Mouse (Mus musculus): ENCODE results near the gene Gm14819. TPM values are rescaled to one million over a fixed set of nuclear protein-coding genes. Genes with fewer than 3 reads are reported as not detected.

The Gm14819 gene
- polyA plus RNA-seq (2017; shearing (Covaris generic)) = not detected

DNA sequence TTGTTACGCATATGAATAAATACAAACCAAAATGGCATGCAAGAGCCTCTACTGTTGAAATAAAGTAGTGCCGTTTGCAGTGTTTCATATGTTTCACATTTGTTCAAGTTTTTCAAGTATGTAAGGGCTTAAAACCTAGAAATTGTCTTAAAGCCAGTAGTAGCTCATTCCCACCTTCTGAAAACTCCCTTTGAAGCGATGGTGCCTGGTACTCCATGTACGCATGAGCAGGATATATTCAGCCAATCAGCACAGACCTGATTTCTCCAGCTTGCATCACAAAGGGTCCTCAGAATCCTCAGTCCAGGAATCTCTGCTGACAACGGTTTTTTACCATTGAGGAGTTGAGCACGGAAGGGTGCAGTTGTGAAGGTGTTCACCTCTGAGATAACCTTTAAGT lies at the start of gene Gm14819:
TSS of gene Gm14819 (plus strand) at position 301 of the 400 bp plus-strand sequence.

